Mouse (Mus musculus) CH12.LX (cell line): ENCODE results near the gene Rnf38. TPM values are rescaled to one million over a fixed set of nuclear protein-coding genes. Genes with fewer than 3 reads are reported as not detected.

Experiments
- DNase-seq: peaks from one replicate; pipeline ENCODE4 v3.0.0-alpha.2; 2013; ENCODE audit errors: extremely low read depth
- H3K27ac ChIP-seq: 2 replicates; pipeline ENCODE4 v1.5.1; 2012; ENCODE audit warnings: low read depth, mild to moderate bottlenecking, control low read depth, moderate library complexity; ENCODE audit not compliant: insufficient read depth
- H3K27me3 ChIP-seq: replicated peaks from 2 replicates; pipeline ENCODE3; 2012; ENCODE audit warnings: inconsistent platforms
- H3K36me3 ChIP-seq, 2 experiments: replicated peaks in 1 of 2; 2 replicates each; pipeline versions ENCODE3 to v1.6.1; 2012; ENCODE audit warnings: inconsistent platforms in 1 of 2, low read length in 1 of 2, mild to moderate bottlenecking in 1 of 2, mixed read lengths in 1 of 2, moderate library complexity in 1 of 2; ENCODE audit not compliant: control insufficient read depth in 1 of 2, insufficient read depth in 1 of 2
- H3K4me1 ChIP-seq, 2 experiments: 2 replicates each; pipeline ENCODE4 v1.6.1; 2012; ENCODE audit warnings: inconsistent platforms in 1 of 2, moderate library complexity in 1 of 2; ENCODE audit not compliant: insufficient read depth in 2 of 2, control insufficient read depth in 1 of 2
- H3K4me2 ChIP-seq: 2 replicates; pipeline ENCODE4 v1.6.1; 2012; ENCODE audit warnings: low read depth, mild to moderate bottlenecking, control low read depth; ENCODE audit not compliant: poor library complexity, insufficient read depth, severe bottlenecking
- H3K4me3 ChIP-seq, 3 experiments: fragments of 150-350 bp in 1 of 3; sonication (generic) in 1 of 3; replicated peaks in 1 of 3; 2 replicates each; pipeline versions ENCODE3 to v1.5.1; 2011 to 2012; ENCODE audit warnings: low read depth in 2 of 3, low read length in 2 of 3, mild to moderate bottlenecking in 2 of 3, moderate library complexity in 2 of 3, control low read depth in 1 of 3, improper control_type of control experiment in 1 of 3, inconsistent platforms in 1 of 3, mixed read lengths in 1 of 3; ENCODE audit not compliant: poor library complexity in 1 of 3
- H3K79me2 ChIP-seq: replicated peaks from 2 replicates; pipeline ENCODE4 v1.6.1; 2012; ENCODE audit warnings: mild to moderate bottlenecking, moderate library complexity; ENCODE audit not compliant: control insufficient read depth, poor library complexity, insufficient read depth, severe bottlenecking; ENCODE audit errors: extremely low read depth
- H3K9ac ChIP-seq: 2 replicates; pipeline ENCODE4 v1.6.1; 2012; ENCODE audit warnings: low read depth, mild to moderate bottlenecking, control low read depth, moderate library complexity; ENCODE audit not compliant: insufficient read depth
- H3K9me3 ChIP-seq: replicated peaks from 2 replicates; pipeline ENCODE3; 2012; ENCODE audit warnings: low read length, inconsistent platforms, mixed read lengths
- CTCF ChIP-seq, 2 experiments: IDR thresholded peaks in 1 of 2; conservative IDR thresholded peaks in 1 of 2; 2 replicates each; pipeline ENCODE4 v1.5.1; 2011 to 2012; ENCODE audit warnings: low read depth in 2 of 2, low read length in 2 of 2, improper control_type of control experiment in 1 of 2, inconsistent platforms in 1 of 2, mild to moderate bottlenecking in 1 of 2, moderate library complexity in 1 of 2
- ELF1 ChIP-seq: IDR thresholded peaks from 2 replicates; pipeline ENCODE4 v1.6.1; 2014; ENCODE audit warnings: low read depth, mild to moderate bottlenecking, inconsistent platforms, low read length, improper control_type of control experiment
- GABPA ChIP-seq: IDR thresholded peaks from 2 replicates; pipeline ENCODE4 v1.6.1; 2012; ENCODE audit warnings: low read depth, low read length, improper control_type of control experiment, inconsistent platforms; ENCODE audit not compliant: insufficient replicate concordance
- JUN ChIP-seq: IDR thresholded peaks from 2 replicates; pipeline ENCODE4 v1.6.1; 2011; ENCODE audit warnings: low read depth, mild to moderate bottlenecking, low read length, improper control_type of control experiment, moderate library complexity; ENCODE audit not compliant: insufficient read depth
- JUND ChIP-seq: conservative IDR thresholded peaks from 2 replicates; pipeline ENCODE4 v1.6.1; 2011; ENCODE audit warnings: low read depth, low read length, improper control_type of control experiment
- MAZ ChIP-seq: IDR thresholded peaks from 2 replicates; pipeline ENCODE4 v1.6.1; 2012; ENCODE audit warnings: low read depth, mild to moderate bottlenecking, inconsistent platforms, low read length, improper control_type of control experiment, moderate library complexity
- MEF2A ChIP-seq: IDR thresholded peaks from 2 replicates; pipeline ENCODE4 v1.6.1; 2014; ENCODE audit warnings: low read depth, mild to moderate bottlenecking, inconsistent platforms, low read length, improper control_type of control experiment, borderline replicate concordance
- MYC ChIP-seq: IDR thresholded peaks from 2 replicates; pipeline ENCODE4 v1.6.1; 2011; ENCODE audit warnings: low read depth, mild to moderate bottlenecking, improper control_type of control experiment, low read length
- NELFE ChIP-seq: IDR thresholded peaks from 2 replicates; pipeline ENCODE4 v1.6.1; 2011; ENCODE audit warnings: low read depth, low read length, improper control_type of control experiment
- NRF1 ChIP-seq: IDR thresholded peaks from 2 replicates; pipeline ENCODE4 v1.6.1; 2014; ENCODE audit warnings: low read depth, mild to moderate bottlenecking, inconsistent platforms, low read length, improper control_type of control experiment, moderate library complexity
- PAX5 ChIP-seq: IDR thresholded peaks from 2 replicates; pipeline ENCODE4 v1.6.1; 2012; ENCODE audit warnings: low read length, inconsistent platforms, mixed read lengths
- RCOR1 ChIP-seq: conservative IDR thresholded peaks from 2 replicates; pipeline ENCODE4 v1.6.1; 2012; ENCODE audit warnings: low read depth, mild to moderate bottlenecking, inconsistent platforms, low read length, improper control_type of control experiment
- SIN3A ChIP-seq: IDR thresholded peaks from 2 replicates; pipeline ENCODE4 v1.6.1; 2012; ENCODE audit warnings: low read length, improper control_type of control experiment, inconsistent platforms
- SMC3 ChIP-seq: IDR thresholded peaks from 2 replicates; pipeline ENCODE4 v1.6.1; 2011; ENCODE audit warnings: low read depth, low read length, improper control_type of control experiment
- TBP ChIP-seq: conservative IDR thresholded peaks from 2 replicates; pipeline ENCODE4 v1.6.1; 2011; ENCODE audit warnings: low read depth, low read length, improper control_type of control experiment
- UBTF ChIP-seq: IDR thresholded peaks from 2 replicates; pipeline ENCODE4 v1.6.1; 2012; ENCODE audit warnings: low read depth, mild to moderate bottlenecking, inconsistent platforms, low read length, improper control_type of control experiment, moderate library complexity
- USF1 ChIP-seq: IDR thresholded peaks from 2 replicates; pipeline ENCODE4 v1.6.1; 2014; ENCODE audit warnings: low read depth, mild to moderate bottlenecking, inconsistent platforms, low read length, improper control_type of control experiment
- ZC3H11A ChIP-seq: IDR thresholded peaks from 2 replicates; pipeline ENCODE4 v1.6.1; 2012; ENCODE audit warnings: low read depth, mild to moderate bottlenecking, inconsistent platforms, low read length, improper control_type of control experiment
- ZMIZ1 ChIP-seq: IDR thresholded peaks from 2 replicates; pipeline ENCODE4 v1.6.1; 2012; ENCODE audit warnings: low read depth, mild to moderate bottlenecking, inconsistent platforms, low read length, improper control_type of control experiment
- ZNF384 ChIP-seq: IDR thresholded peaks from 2 replicates; pipeline ENCODE4 v1.6.1; 2012; ENCODE audit warnings: low read depth, low read length, improper control_type of control experiment, inconsistent platforms
- dilution Hi-C: fragments of 300-500 bp; cut with MboI; formaldehyde crosslinking; loops from 2 replicates; pipeline ENCODE4 v1.14.3; 2020; ENCODE audit warnings: low sequenced_read_pairs; ENCODE audit not compliant: extremely low pct_unique_long_range_greater_than_20kb, extremely low pct_ligation_motif_present
- in situ Hi-C: fragments of 300-500 bp; cut with MboI; formaldehyde crosslinking; loops from 3 replicates; pipeline ENCODE4 v1.14.3; 2019; ENCODE audit warnings: low sequenced_read_pairs, low pct_ligation_motif_present, low pct_unique_long_range_greater_than_20kb, mixed read lengths
- polyA plus RNA-seq: library from polyadenylated mRNA; unstranded; fragments of >175 nt; gene quantifications from 2 replicates; pipeline ENCODE4 v1.2.1, GENCODE M21; 2012; ENCODE audit warnings: low read depth; ENCODE audit not compliant: insufficient read length
- total RNA-seq, 2 experiments: library from RNA; depleted of rRNA; stranded (reverse); fragments of 300-350 nt in 1 of 2; fragments of >200 nt in 1 of 2; gene quantifications; 2 replicates each; pipeline ENCODE4 v1.2.3; 2012 to 2014

Gene Rnf38
- total and polyA plus RNA-seq, 3 experiments, result 5.4 to 13.2 (median 6.6) TPM

DNA sequence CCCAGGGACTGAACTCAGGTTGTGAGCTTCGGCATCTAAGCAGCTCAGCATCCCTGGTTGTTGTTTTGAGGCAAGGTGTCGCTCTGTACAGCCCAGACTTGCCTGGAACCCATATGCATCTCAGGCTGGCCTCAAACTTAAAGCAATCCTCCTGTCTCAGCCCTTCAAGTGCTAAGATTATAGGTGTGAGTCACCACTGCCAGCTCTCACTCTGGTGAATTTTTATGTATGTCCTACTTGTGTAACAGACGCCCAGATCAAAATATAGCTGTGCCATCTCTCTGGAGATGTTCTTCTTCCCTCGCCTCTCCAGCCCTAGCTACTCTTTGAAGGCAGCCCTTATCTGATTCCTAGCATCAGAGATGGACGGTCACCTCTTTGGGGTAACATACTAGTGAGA, 17.9 kb upstream of the Rnf38 start:
- peaks cover 2% of the 10 kb centered on the region for H3K27me3 ChIP-seq
- in situ Hi-C loops (no loop called here), dilution Hi-C loops (no loop called here)
- no peak for DNase-seq
- TF ChIP-seq JUN, result no peak
- TF ChIP-seq GABPA, result no peak
- TF ChIP-seq ZMIZ1, result no peak
- TF ChIP-seq MAZ, result no peak
- no peak for TF ChIP-seq ZNF384
- TF ChIP-seq RCOR1, result no peak
- TF ChIP-seq JUND, result no peak
- no peak for TF ChIP-seq NRF1
- TF ChIP-seq SIN3A, result no peak
- TF ChIP-seq TBP, result no peak
- no peak for TF ChIP-seq ZC3H11A
- TF ChIP-seq MYC, result no peak
- TF ChIP-seq SMC3, result no peak
- no peak for TF ChIP-seq MEF2A
- TF ChIP-seq NELFE, result no peak
- no peak for TF ChIP-seq USF1
- no peak for TF ChIP-seq ELF1
- TF ChIP-seq PAX5, result no peak
- no peak for TF ChIP-seq CTCF (conservative IDR thresholded peaks at IDR 0.05 in 1 of 2, IDR thresholded peaks at IDR 0.05 in 1 of 2; ENCODE audit: low read depth in 2 of 2, low read length in 2 of 2)
- TF ChIP-seq UBTF, result no peak
- no peaks in the 10 kb centered on the region for H3K9me3 ChIP-seq
- H3K36me3 ChIP-seq, result no peaks in the 10 kb centered on the region
- H3K27ac ChIP-seq, result no peak overlapping the region
- peaks cover 7 to 14% of the 10 kb centered on the region in 2 experiments; a peak in 3 of 4 replicates for H3K4me1 ChIP-seq
- H3K79me2 ChIP-seq, result no peaks in the 10 kb centered on the region
- H3K4me3 ChIP-seq, result no peak overlapping the region
- H3K9ac ChIP-seq, result no peak overlapping the region
- H3K4me2 ChIP-seq, result no peak overlapping the region

DNA sequence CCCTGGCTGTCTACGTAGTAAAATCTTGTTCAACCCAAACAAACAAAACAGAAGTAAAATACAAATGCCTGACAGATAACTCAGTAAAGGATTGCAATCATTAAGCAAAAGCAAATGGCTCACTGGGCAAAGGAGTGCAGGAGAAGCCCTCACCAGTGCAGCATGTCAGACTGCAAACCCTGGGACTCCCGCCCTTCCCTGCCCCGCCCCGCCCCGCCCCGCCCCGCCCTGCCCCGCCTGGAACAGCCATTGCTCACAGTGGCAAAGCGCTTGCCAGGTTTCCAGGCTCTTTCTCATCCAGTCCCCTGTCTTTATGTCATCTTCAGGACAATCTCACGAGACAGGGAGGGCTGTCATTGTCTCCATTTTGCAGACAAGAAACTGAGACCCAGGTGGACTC, 16.1 kb upstream of the Rnf38 start:
- no peak for TF ChIP-seq USF1
- TF ChIP-seq, all 38 proteins: peak for 0
- no peaks in the 10 kb centered on the region for H3K79me2 ChIP-seq
- H3K27me3 ChIP-seq, result no peaks in the 10 kb centered on the region
- dilution Hi-C loops (no loop called here), in situ Hi-C loops (no loop called here)
- H3K27ac ChIP-seq, result no peak overlapping the region
- peaks cover 10 to 13% of the 10 kb centered on the region in 2 experiments for H3K4me1 ChIP-seq
- no peaks in the 10 kb centered on the region for H3K9me3 ChIP-seq
- no peaks in the 10 kb centered on the region for H3K36me3 ChIP-seq
- no peak overlapping the region for H3K4me3 ChIP-seq
- H3K9ac ChIP-seq, result no peak overlapping the region
- peak overlapping the region; percentile 41; the same call in 1 of the 2 replicates for H3K4me2 ChIP-seq
- DNase-seq, result no peak
